Mouse (Mus musculus): Measurements from ENCODE around the gene Kdm1b. TPM values are rescaled to one million over a fixed set of nuclear protein-coding genes. Genes with fewer than 3 reads are reported as not detected.

Kdm1b gene
- polyA plus RNA-seq, 1 experiment: 3.3 TPM

DNA sequence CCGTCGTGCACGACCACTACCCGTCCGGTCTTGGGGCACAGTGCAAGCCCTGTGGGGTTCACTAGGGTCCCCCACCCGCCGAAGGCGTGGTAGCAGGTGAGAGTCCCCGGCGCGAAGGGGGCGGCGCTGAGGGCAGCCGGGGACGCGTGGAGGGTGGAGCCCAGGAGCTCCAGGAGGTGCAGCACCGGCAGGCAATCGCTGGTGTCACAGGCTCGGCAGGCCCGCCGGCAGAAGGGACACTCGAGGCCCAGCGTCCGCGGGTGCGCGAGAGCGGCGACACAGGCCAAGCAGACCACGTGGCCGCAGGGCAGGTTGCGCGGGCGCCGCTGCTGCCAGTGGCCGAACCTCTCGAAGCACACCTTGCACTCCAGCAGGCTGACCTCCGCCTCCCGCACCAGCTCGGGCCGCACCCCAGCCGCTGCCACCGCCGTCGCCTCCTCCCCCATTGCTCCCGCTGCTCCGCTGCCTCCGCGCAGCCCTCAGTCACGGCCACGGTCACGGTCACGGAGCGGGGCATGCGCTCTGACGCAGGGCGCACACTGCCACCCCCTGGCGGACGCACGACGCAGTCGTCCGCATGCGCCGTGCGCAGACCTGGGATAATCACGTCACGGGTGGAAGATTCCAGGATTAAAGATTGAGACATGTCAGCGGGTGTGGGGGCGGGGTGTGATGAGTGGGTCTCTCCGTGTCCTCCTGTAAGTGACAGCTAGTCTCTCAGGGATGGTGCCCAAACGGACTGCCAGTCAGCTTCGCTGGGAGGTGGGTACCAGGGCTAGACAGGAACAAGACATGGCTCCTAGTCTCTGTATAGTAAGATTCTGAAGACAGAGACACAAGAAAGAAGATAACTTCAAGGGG lies 28.7 kb upstream of the Kdm1b start, which contains the start of gene Nhlrc1:
Gene Nhlrc1, minus strand, starts transcription at position 517 of the 861 bp plus-strand sequence.
- H3K27me3 ChIP-seq (ENCODE audit: control insufficient read depth, insufficient read depth, insufficient read length): no peaks in the 10 kb centered on the region
- no peak within 1 kb of the TSS for H3ac ChIP-seq (ENCODE audit: control insufficient read depth, insufficient read length, low read depth)
- H3K79me2 ChIP-seq (ENCODE audit: control insufficient read depth, insufficient read depth): no peaks in the 10 kb centered on the region
- no peaks in the 10 kb centered on the region for H3K36me3 ChIP-seq (ENCODE audit: control insufficient read depth, insufficient read depth)
- TF ChIP-seq MAX (IDR thresholded peaks at IDR 0.05): no peak
- peak; percentile 69 for TF ChIP-seq CTCF (IDR thresholded peaks at IDR 0.05; ENCODE audit: control insufficient read depth, insufficient read depth, insufficient read length)
- no peaks in the 10 kb centered on the region for H3K79me3 ChIP-seq (ENCODE audit: low read depth)
- no peak within 1 kb of the TSS for H3K4me3 ChIP-seq (ENCODE audit: insufficient read depth, poor library complexity, severe bottlenecking)

DNA sequence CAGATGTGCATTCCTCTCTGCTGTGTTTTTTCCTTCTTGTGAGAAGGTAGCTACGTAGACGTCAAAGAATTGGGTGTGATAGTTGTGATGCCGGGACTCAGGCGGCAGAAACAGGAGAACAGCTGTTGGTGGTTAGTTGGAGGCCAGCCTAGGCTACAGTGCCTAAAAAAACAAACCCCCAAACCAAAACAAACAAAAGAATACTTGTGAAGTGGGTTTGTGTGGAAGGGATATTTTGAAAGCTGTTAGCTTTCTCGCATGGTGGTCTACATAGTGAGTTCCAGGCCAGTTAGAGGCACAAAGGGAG lies 28.2 kb upstream of the Kdm1b start:
- no peaks in the 10 kb centered on the region for H3K79me3 ChIP-seq (ENCODE audit: low read depth)
- H3K36me3 ChIP-seq (ENCODE audit: control insufficient read depth, insufficient read depth): no peaks in the 10 kb centered on the region
- H3K79me2 ChIP-seq (ENCODE audit: control insufficient read depth, insufficient read depth): no peaks in the 10 kb centered on the region
- H3K27me3 ChIP-seq (ENCODE audit: control insufficient read depth, insufficient read depth, insufficient read length): no peaks in the 10 kb centered on the region
- no peak overlapping the region for H3ac ChIP-seq (ENCODE audit: control insufficient read depth, insufficient read length, low read depth)
- TF ChIP-seq MYOD1 (IDR thresholded peaks at IDR 0.05; ENCODE audit: control insufficient read depth, insufficient read length, low read depth): peak; percentile 33
- no peak for TF ChIP-seq FOSL1 (IDR thresholded peaks at IDR 0.05; ENCODE audit: insufficient read depth, low read length, poor library complexity, severe bottlenecking)
- no peak for TF ChIP-seq CEBPB (IDR thresholded peaks at IDR 0.05; ENCODE audit: low read depth)
- TF ChIP-seq MYOG (IDR thresholded peaks at IDR 0.05; ENCODE audit: control insufficient read depth, extremely low read depth, insufficient read length): no peak
- no peak overlapping the region for H3K4me3 ChIP-seq (ENCODE audit: insufficient read depth, poor library complexity, severe bottlenecking)

DNA sequence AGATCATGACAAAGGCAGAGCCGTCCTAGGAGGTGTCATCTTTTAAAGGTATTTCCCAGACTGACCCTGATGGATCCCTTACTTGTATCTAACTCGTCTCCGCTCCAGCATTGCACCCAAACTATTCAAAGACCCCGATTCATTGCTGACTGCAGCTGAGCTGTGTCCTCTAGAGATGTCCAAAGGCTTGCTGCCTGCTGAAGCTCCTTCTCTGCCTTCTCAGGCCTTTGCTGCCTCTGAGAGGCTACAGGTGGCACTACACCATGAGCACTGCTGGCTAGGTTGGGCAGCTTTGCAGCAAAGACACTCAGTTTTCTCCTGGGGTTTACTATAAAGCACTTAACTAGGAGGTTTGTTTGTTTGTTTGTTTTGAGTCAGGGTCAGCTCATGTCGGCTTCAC lies 26.0 kb upstream of the Kdm1b start:
- Histone ChIP-seq H3K79me3 (ENCODE audit: low read depth) (no peaks in the 10 kb centered on the region), H3K79me2 (ENCODE audit: control insufficient read depth, insufficient read depth) (no peaks in the 10 kb centered on the region), H3K36me3 (ENCODE audit: control insufficient read depth, insufficient read depth) (no peaks in the 10 kb centered on the region), H3K27me3 (ENCODE audit: control insufficient read depth, insufficient read depth, insufficient read length) (no peaks in the 10 kb centered on the region), H3K4me3 (ENCODE audit: insufficient read depth, poor library complexity, severe bottlenecking) (no peak overlapping the region), H3ac (ENCODE audit: control insufficient read depth, insufficient read length, low read depth) (no peak overlapping the region)
- TF ChIP-seq MYOG (IDR thresholded peaks at IDR 0.05; ENCODE audit: control insufficient read depth, extremely low read depth, insufficient read length) (no peak), CEBPB (IDR thresholded peaks at IDR 0.05; ENCODE audit: low read depth) (no peak), MYOD1 (IDR thresholded peaks at IDR 0.05; ENCODE audit: control insufficient read depth, insufficient read length, low read depth) (no peak), MAX (IDR thresholded peaks at IDR 0.05) (no peak), CTCF (IDR thresholded peaks at IDR 0.05; ENCODE audit: control insufficient read depth, insufficient read depth, insufficient read length) (peak; percentile 25), FOSL1 (IDR thresholded peaks at IDR 0.05; ENCODE audit: insufficient read depth, low read length, poor library complexity, severe bottlenecking) (no peak)

DNA sequence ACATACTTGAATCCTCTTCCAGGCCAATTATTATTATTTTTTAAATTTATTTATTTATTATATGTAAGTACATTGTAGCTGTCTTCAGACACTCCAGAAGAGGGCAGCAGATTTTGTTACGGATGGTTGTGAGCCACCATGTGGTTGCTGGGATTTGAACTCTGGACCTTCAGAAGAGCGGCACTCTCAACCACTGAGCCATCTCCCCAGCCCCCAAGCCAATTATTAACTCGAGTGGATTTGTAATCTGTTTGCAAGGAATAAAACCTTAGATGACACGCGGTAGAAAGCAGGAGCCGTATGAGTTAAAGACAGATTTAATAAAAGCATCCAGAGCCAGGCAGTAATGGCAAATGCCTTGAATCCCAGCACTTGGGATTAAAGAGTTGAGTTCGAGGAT lies 23.5 kb upstream of the Kdm1b start:
- no peak overlapping the region for H3K4me3 ChIP-seq (ENCODE audit: insufficient read depth, poor library complexity, severe bottlenecking)
- TF ChIP-seq USF1 (IDR thresholded peaks at IDR 0.05; ENCODE audit: low read depth): no peak
- TF ChIP-seq MYOG (IDR thresholded peaks at IDR 0.05; ENCODE audit: control insufficient read depth, extremely low read depth, insufficient read length): no peak
- TF ChIP-seq MAX (IDR thresholded peaks at IDR 0.05): no peak

DNA sequence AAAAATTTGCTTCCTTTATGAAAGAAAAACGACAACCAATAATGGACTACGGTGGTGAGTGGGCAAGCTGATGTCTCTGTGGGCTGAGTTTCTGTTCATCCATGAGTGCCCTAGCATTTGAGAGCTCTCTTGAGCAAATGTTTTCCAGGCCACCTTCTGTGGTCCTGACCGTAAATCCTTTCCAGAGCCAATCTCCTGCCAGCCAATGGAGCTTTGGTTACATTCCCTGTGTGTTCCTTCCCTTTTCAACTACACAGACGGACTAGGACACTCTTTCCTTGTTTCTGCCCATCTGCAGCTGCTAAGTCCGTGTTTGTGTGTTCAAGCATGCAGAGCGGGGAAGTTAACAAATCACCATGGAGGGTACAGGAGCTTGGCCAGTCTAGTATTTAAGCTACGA lies 22.5 kb upstream of the Kdm1b start:
- H3K27me3 ChIP-seq (ENCODE audit: control insufficient read depth, insufficient read depth, insufficient read length): no peaks in the 10 kb centered on the region
- no peaks in the 10 kb centered on the region for H3K79me3 ChIP-seq (ENCODE audit: low read depth)
- no peak overlapping the region for H3ac ChIP-seq (ENCODE audit: control insufficient read depth, insufficient read length, low read depth)
- no peaks in the 10 kb centered on the region for H3K79me2 ChIP-seq (ENCODE audit: control insufficient read depth, insufficient read depth)
- H3K36me3 ChIP-seq (ENCODE audit: control insufficient read depth, insufficient read depth): no peaks in the 10 kb centered on the region
- no peak for TF ChIP-seq MAX (IDR thresholded peaks at IDR 0.05)
- TF ChIP-seq FOSL1 (IDR thresholded peaks at IDR 0.05; ENCODE audit: insufficient read depth, low read length, poor library complexity, severe bottlenecking): no peak
- TF ChIP-seq CEBPB (IDR thresholded peaks at IDR 0.05; ENCODE audit: low read depth): no peak
- no peak for TF ChIP-seq MYOG (IDR thresholded peaks at IDR 0.05; ENCODE audit: control insufficient read depth, extremely low read depth, insufficient read length)
- TF ChIP-seq CTCF (IDR thresholded peaks at IDR 0.05; ENCODE audit: control insufficient read depth, insufficient read depth, insufficient read length): no peak
- no peak for TF ChIP-seq USF1 (IDR thresholded peaks at IDR 0.05; ENCODE audit: low read depth)
- no peak for TF ChIP-seq MYOD1 (IDR thresholded peaks at IDR 0.05; ENCODE audit: control insufficient read depth, insufficient read length, low read depth)
- no peak overlapping the region for H3K4me3 ChIP-seq (ENCODE audit: insufficient read depth, poor library complexity, severe bottlenecking)

More for the DNA sequence above, 23.5 kb upstream of the Kdm1b start:
- H3K27me3 ChIP-seq (ENCODE audit: control insufficient read depth, insufficient read depth, insufficient read length): no peaks in the 10 kb centered on the region
- no peak overlapping the region for H3ac ChIP-seq (ENCODE audit: control insufficient read depth, insufficient read length, low read depth)
- H3K79me3 ChIP-seq (ENCODE audit: low read depth): no peaks in the 10 kb centered on the region
- H3K79me2 ChIP-seq (ENCODE audit: control insufficient read depth, insufficient read depth): no peaks in the 10 kb centered on the region
- H3K36me3 ChIP-seq (ENCODE audit: control insufficient read depth, insufficient read depth): no peaks in the 10 kb centered on the region

DNA sequence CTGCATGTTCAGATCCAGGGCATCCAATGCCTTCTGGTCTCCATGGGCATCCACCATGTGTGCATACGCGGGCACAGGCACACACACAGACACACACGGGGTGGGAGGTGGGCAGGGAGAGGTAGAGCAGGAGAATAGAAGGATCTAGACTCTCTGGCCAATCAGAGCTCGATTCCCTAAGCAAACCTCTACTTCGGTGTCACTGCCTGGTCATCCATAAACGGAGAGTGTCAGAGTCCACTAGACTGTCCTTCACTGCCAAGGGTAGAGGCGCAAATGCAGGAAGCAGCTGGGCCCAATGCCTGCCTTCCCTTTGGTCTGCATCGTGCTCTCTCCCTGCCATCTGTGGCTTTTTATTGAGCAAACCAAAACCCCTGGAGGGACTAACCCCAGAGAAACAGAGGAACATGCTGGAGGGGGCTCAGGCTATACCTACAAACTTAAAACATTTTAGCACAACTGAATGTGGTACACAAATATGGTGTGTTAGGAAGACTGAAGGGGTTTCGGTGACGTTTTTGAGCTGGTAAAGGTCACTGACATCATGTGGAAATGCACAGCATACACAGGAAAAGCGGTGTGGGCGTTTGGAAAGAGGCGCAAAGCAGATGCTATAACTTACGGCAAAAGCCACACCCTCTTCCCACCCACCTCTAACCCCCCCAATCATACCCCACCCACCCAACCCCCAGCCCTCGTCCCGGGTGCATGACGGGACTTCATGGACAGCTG lies 12.8 kb upstream of the Kdm1b start:
- H3K4me3 ChIP-seq (ENCODE audit: insufficient read depth, poor library complexity, severe bottlenecking): no peak overlapping the region
- no peaks in the 10 kb centered on the region for H3K27me3 ChIP-seq (ENCODE audit: control insufficient read depth, insufficient read depth, insufficient read length)
- H3K79me3 ChIP-seq (ENCODE audit: low read depth): no peaks in the 10 kb centered on the region
- no peak for TF ChIP-seq MAX (IDR thresholded peaks at IDR 0.05)
- no peak for TF ChIP-seq CEBPB (IDR thresholded peaks at IDR 0.05; ENCODE audit: low read depth)
- TF ChIP-seq MYOG (IDR thresholded peaks at IDR 0.05; ENCODE audit: control insufficient read depth, extremely low read depth, insufficient read length): no peak
- TF ChIP-seq FOSL1 (IDR thresholded peaks at IDR 0.05; ENCODE audit: insufficient read depth, low read length, poor library complexity, severe bottlenecking): no peak
- TF ChIP-seq USF1 (IDR thresholded peaks at IDR 0.05; ENCODE audit: low read depth): no peak
- TF ChIP-seq CTCF (IDR thresholded peaks at IDR 0.05; ENCODE audit: control insufficient read depth, insufficient read depth, insufficient read length): no peak
- TF ChIP-seq MYOD1 (IDR thresholded peaks at IDR 0.05; ENCODE audit: control insufficient read depth, insufficient read length, low read depth): no peak
- H3K79me2 ChIP-seq (ENCODE audit: control insufficient read depth, insufficient read depth): no peaks in the 10 kb centered on the region
- no peaks in the 10 kb centered on the region for H3K36me3 ChIP-seq (ENCODE audit: control insufficient read depth, insufficient read depth)
- no peak overlapping the region for H3ac ChIP-seq (ENCODE audit: control insufficient read depth, insufficient read length, low read depth)
